Mouse (Mus musculus) E14TG2a.4 (cell line): ENCODE measurements around the gene Npas4.

Experiments
- H3K27me3 ChIP-seq: 2 replicates; pipeline ENCODE4 v1.6.1; 2014; ENCODE audit warnings: low read length, control low read depth; ENCODE audit not compliant: insufficient read depth
- H3K36me3 ChIP-seq: 2 replicates; pipeline ENCODE4 v1.6.1; 2014; ENCODE audit warnings: low read length, control low read depth; ENCODE audit not compliant: insufficient read depth
- H3K4me1 ChIP-seq: replicated peaks from 2 replicates; pipeline ENCODE4 v1.6.1; 2014; ENCODE audit warnings: low read depth, low read length, control low read depth
- H3K4me3 ChIP-seq: replicated peaks from 2 replicates; pipeline ENCODE4 v1.5.1; 2014; ENCODE audit warnings: mild to moderate bottlenecking, low read length
- H3K9me3 ChIP-seq: 2 replicates; pipeline ENCODE4 v1.6.1; 2014; ENCODE audit warnings: low read length, control low read depth
- CTCF ChIP-seq: conservative IDR thresholded peaks from 2 replicates; pipeline ENCODE4 v1.5.1; 2014; ENCODE audit warnings: low read length
- NANOG ChIP-seq: IDR thresholded peaks from 2 replicates; pipeline ENCODE4 v1.6.1; 2014; ENCODE audit warnings: borderline replicate concordance, low read length, mixed read lengths
- POU5F1 ChIP-seq: IDR thresholded peaks from 2 replicates; pipeline ENCODE4 v1.6.1; 2014; ENCODE audit warnings: low read length, borderline replicate concordance

Npas4 gene

GRCm38 (mm10) chr19:5023621-5024479 lies 33.7 kb upstream of the Npas4 start, which contains the start of gene Slc29a2:
Slc29a2 (plus strand) TSS chr19:5023860.
- Histone ChIP-seq H3K9me3 (no peaks in the 10 kb centered on the region), H3K4me1 (peaks cover 33% of the 10 kb centered on the region), H3K27me3 (no peaks in the 10 kb centered on the region; the same call in 1 of the 2 replicates), H3K4me3 (peak within 1 kb of the TSS; percentile 85), H3K36me3 (peaks cover 36% of the 10 kb centered on the region)
- no peak for TF ChIP-seq NANOG
- no peak for TF ChIP-seq CTCF
- no peak; the same call in 1 of the 2 replicates for TF ChIP-seq POU5F1

GRCm38 (mm10) chr19:5021416-5021815 lies 31.3 kb upstream of the Npas4 start:
- no peak overlapping the region for H3K4me3 ChIP-seq
- H3K27me3 ChIP-seq: no peaks in the 10 kb centered on the region; the same call in 1 of the 2 replicates
- TF ChIP-seq CTCF (no peak), NANOG (no peak), POU5F1 (no peak)
- H3K36me3 ChIP-seq: peaks cover 12% of the 10 kb centered on the region
- no peaks in the 10 kb centered on the region for H3K9me3 ChIP-seq
- peaks cover 55% of the 10 kb centered on the region for H3K4me1 ChIP-seq

- Histone ChIP-seq H3K4me3 (peak overlapping the region; percentile 61; the same call in 1 of the 2 replicates), H3K4me1 (peaks cover 66% of the 10 kb centered on the region)
- TF ChIP-seq NANOG (no peak), POU5F1 (no peak), CTCF (no peak)
Observed at GRCm38 (mm10) chr19:5018191-5018590, 28.1 kb upstream of the Npas4 start.

GRCm38 (mm10) chr19:5017611-5018010 lies 27.5 kb upstream of the Npas4 start:
- Histone ChIP-seq H3K36me3 (no peaks in the 10 kb centered on the region), H3K27me3 (no peaks in the 10 kb centered on the region; the same call in 1 of the 2 replicates), H3K4me1 (peaks cover 66% of the 10 kb centered on the region), H3K9me3 (no peaks in the 10 kb centered on the region), H3K4me3 (no peak overlapping the region)
- TF ChIP-seq NANOG: no peak
- no peak for TF ChIP-seq CTCF
- TF ChIP-seq POU5F1: no peak

More at GRCm38 (mm10) chr19:5018191-5018590, 28.1 kb upstream of the Npas4 start:
- no peaks in the 10 kb centered on the region for H3K9me3 ChIP-seq
- H3K27me3 ChIP-seq: no peaks in the 10 kb centered on the region; the same call in 1 of the 2 replicates
- H3K36me3 ChIP-seq: no peaks in the 10 kb centered on the region

GRCm38 (mm10) chr19:5016782-5017181 lies 26.7 kb upstream of the Npas4 start:
- H3K9me3 ChIP-seq: no peaks in the 10 kb centered on the region
- H3K4me3 ChIP-seq: peak overlapping the region; percentile 53
- no peak for TF ChIP-seq NANOG
- TF ChIP-seq CTCF: peak; percentile 68
- H3K4me1 ChIP-seq: peaks cover 65% of the 10 kb centered on the region
- H3K27me3 ChIP-seq: no peaks in the 10 kb centered on the region
- no peaks in the 10 kb centered on the region for H3K36me3 ChIP-seq

- TF ChIP-seq NANOG: no peak
- TF ChIP-seq POU5F1: no peak
- no peak for TF ChIP-seq CTCF
- Histone ChIP-seq H3K4me3 (peak overlapping the region; percentile 53), H3K9me3 (no peaks in the 10 kb centered on the region), H3K27me3 (no peaks in the 10 kb centered on the region), H3K4me1 (peaks cover 65% of the 10 kb centered on the region), H3K36me3 (no peaks in the 10 kb centered on the region)
Observed at GRCm38 (mm10) chr19:5016221-5016742, 26.2 kb upstream of the Npas4 start.

GRCm38 (mm10) chr19:5014961-5015398 lies 24.9 kb upstream of the Npas4 start:
- H3K4me1 ChIP-seq: peaks cover 65% of the 10 kb centered on the region
- no peak for TF ChIP-seq POU5F1
- no peak for TF ChIP-seq NANOG
- peak; percentile 76 for TF ChIP-seq CTCF
- H3K9me3 ChIP-seq: no peaks in the 10 kb centered on the region
- H3K27me3 ChIP-seq: no peaks in the 10 kb centered on the region
- H3K36me3 ChIP-seq: no peaks in the 10 kb centered on the region
- no peak overlapping the region for H3K4me3 ChIP-seq

- H3K36me3 ChIP-seq: no peaks in the 10 kb centered on the region
- no peaks in the 10 kb centered on the region for H3K27me3 ChIP-seq
- no peak overlapping the region for H3K4me3 ChIP-seq
- H3K4me1 ChIP-seq: peaks cover 53% of the 10 kb centered on the region
- H3K9me3 ChIP-seq: no peaks in the 10 kb centered on the region
- TF ChIP-seq CTCF: no peak
- TF ChIP-seq POU5F1: no peak
- TF ChIP-seq NANOG: no peak
Observed at GRCm38 (mm10) chr19:5013138-5013537, 23.0 kb upstream of the Npas4 start.
